Mouse (Mus musculus) spleen, postnatal 36 days (tissue): ENCODE results near the gene Sorbs2.

Experiments used
- DNase-seq, 2 experiments: peaks; one replicate each; pipeline ENCODE4 v3.0.0; 2022; ENCODE audit warnings: low spot score in 2 of 2, mixed read lengths in 1 of 2

Gene Sorbs2

GRCm38 (mm10) chr8:45507634-45508321 is at the start of gene Sorbs2:
TSS of gene Sorbs2 (plus strand) at chr8:45507788.
- no peak for DNase-seq

- DNase-seq = no peak
These were observed 49.7 kb upstream of the Sorbs2 start for GRCm38 (mm10) chr8:45457874-45458273.

DNA sequence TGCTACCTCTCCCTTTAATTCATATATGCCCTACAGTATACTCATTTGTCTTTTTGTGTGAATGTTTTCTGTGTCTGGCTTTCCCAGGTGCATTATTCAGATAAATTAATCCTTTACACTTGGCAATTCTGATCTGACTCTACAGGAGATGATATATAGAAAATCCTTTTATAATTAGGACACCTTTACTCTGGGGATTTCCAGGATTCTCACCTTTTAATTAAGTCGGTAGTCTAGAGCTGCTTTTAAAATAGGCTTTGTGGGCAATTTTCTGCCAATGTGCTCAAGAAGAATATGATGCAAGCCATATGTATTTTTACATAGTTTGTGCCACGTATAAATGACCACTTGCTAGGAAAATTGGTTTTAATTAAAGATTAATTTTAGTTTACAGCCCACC is 38.6 kb upstream of the Sorbs2 start:
- DNase-seq = no peak

DNA sequence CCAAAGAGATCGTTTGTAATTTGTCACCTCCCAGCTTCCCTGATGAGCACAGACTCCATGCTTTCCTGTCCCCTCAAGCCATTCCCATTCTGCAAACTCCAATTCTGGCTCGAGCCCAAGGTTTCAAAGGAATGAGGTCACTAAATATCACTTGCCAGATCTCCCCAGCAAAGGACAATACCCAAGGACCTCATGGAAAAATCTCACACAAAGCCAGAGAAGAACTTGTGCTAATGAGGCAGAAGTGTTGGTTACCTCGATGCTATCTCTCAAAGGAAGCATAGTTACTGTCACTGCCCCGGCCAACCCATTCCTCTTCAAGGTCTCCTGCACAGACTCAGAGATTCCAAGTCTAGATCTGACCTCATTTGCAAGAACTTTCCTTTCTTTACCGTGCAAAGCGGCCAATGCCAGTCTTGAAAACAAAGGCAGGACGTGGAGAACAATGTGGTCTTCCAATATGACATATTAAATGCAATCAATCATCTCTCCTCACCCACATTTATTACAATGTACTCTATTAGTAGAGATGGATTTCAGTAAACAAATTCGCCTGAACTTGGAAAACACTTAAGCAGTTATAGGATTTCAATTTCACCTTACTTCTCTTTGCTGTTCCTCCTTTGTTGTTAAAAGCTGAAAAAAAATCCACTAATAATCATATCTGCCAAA is 37.9 kb upstream of the Sorbs2 start:
- DNase-seq = no peak

DNA sequence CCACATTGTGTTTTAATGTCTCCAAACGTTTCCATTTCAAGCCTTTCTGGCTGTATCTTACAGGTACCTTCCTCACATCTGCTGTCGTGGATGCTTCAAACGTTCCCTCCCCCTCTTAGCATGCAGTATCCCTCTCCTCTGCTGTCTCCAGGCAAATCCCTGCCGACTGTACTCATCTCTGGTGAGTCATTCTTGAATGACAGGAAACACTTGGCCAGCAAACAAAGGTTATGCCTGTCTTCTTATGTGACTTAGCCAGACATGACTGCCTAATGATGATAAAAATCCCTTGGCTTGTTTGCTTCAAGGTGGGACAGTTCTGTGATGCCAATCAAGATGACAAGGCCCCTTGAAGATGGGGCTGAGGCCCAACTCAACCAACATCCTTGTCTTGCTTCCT is 26.7 kb upstream of the Sorbs2 start:
- DNase-seq = no peak

DNA sequence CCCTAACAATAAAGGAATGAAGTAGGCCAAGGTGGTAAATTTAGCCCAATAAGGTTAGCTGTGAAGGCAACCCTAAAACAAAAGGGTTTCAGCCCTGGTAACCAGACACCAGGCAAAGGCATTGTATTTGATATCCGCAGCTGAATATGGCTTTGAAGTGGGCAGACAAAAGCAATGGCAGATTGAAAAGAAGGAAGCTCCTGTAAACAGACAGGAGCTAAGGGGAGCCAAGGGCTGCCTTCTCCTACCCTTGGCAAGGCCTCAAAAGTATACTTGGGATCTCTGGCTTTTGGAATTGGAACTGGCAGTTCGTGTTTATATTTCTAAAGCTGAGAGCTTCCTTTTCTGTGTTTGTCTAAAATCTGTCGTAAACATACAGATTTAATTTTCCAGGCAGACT is 21.3 kb upstream of the Sorbs2 start:
- DNase-seq = no peak

- no peak for DNase-seq
These were observed 3.6 kb upstream of the Sorbs2 start for GRCm38 (mm10) chr8:45503971-45504370.

DNA sequence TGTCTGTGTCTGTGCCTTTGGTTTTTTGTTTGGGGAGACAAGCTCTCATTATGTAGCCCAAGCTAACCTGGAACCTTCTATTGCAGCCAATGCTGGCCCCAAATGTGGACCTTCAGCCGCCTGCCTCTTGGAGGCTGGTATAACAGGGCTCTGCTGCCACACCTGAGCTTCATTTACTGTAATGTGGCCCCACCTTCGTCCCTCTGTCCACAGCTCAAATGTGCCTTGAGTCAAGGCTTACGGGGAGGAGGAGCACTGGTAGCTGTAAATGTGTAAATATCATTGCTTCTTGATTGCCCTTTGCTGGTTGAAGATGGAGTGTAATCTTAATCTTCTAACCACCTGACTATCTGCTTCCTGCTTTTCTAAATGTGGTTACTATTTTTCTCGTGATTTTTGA is 1.2 kb upstream of the Sorbs2 start:
- DNase-seq = no peak

DNA sequence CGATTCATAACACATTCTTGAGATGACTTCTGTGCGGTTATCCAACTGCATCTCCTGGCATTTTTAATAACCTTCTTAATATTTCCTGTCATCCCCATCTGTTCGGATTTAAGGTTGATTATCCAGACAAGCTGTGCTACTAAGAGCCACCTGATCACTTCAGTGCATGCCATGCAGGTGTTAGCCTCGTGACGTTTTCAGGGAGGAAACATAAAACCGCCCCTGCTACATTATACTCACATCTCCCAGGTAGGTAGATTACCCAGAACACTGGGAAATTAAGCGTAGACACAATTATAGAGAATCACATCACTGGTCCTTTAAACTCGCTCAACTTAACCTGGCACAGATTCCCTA is 333 bp upstream of the Sorbs2 start:
- DNase-seq = no peak

DNA sequence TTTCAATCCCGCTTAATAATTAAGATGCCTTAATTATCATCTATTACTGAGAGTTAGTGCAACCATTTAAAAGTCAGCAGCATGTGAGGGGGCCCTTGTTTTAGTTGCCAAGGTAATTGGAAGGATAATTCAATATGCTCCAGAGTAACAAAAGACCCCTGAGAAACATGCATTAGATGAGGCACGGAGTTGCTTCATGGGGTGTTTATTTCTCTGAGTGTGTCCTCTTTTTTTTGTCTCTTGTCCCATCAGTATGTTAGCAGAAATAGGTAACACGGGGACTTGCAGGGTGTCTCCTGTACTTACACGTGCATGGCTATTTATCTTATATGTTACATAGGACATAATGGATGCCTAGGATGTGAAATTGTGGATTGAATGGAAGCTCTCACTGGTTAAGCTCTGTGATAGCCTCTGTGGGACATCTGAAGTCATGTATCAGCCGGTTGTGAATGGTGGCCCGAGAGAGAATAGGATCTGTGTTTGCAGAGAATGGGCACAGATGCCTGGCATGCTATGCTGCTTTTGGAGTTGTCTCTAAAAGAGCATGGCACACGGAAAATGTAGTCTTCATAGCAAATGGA is 1.0 kb downstream of the Sorbs2 start:
- no peak for DNase-seq

DNA sequence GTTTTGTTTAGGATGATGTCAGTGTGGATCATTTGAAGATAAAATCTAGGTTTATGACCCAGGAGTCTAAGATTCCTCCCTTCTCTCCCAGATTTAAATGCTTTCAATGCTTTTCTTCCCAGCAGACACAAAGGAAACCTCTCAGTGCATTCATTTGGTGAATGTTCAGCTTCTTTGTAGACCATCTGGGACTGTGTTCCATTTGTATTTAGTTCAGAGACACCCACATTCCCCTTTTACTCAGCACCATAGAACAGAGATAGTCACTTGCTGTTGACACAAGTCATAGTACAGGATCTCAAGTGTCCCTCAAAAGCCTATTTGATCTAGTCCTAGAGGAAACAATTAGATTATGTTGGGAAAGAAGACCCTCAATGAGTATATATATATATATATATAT is 4.8 kb downstream of the Sorbs2 start:
- no peak for DNase-seq

GRCm38 (mm10) chr8:45521595-45521994 is 14.0 kb downstream of the Sorbs2 start:
- no peak for DNase-seq

GRCm38 (mm10) chr8:45527708-45528107 is 20.1 kb downstream of the Sorbs2 start:
- no peak for DNase-seq

GRCm38 (mm10) chr8:45528890-45529289 is 21.3 kb downstream of the Sorbs2 start:
- DNase-seq = no peak

DNA sequence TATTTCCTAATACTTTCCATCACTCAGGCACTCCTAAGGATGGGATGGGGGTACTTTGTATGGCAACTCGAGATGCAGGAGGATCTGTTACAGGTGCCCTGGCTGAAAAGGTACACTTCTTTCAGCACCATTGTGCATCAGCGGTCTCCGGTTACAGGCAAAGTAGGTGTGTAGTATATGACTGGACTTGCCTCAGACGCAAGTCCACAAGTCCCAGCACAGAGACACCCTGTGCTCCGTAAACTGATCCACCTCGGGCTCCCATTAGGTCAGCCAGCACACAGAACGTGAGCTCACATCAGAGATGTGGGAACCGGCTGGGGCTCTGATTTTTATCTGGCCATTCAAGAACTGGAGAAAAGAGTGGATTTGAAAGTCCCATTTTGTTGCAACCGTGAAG is 29.0 kb downstream of the Sorbs2 start:
- no peak for DNase-seq

GRCm38 (mm10) chr8:45540513-45540912 is 32.9 kb downstream of the Sorbs2 start:
- DNase-seq = no peak

GRCm38 (mm10) chr8:45552175-45552574 is 44.6 kb downstream of the Sorbs2 start:
- no peak for DNase-seq

DNA sequence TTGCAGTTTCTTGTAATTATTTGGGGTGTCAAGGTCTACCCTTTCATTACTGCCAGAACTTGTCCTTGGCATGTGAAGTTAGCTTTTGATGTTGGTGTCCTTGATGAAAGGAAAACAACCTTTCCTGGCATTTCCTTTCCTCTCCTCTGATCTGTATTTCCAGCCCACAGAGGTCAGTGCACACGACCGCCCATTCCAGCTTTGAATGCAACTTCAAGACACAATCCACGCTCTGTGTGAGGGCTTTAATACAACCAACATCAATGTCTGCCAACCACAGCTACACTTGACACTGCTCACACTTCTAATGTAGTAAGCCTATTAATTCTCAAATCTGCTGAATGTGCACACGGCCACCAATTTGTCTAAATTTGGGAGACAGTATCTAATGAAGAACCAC is 47.0 kb downstream of the Sorbs2 start:
- no peak for DNase-seq

- DNase-seq = no peak
These were observed 50.3 kb downstream of the Sorbs2 start for GRCm38 (mm10) chr8:45557936-45558335.

- no peak for DNase-seq
These were observed 50.8 kb downstream of the Sorbs2 start for GRCm38 (mm10) chr8:45558426-45558825.

DNA sequence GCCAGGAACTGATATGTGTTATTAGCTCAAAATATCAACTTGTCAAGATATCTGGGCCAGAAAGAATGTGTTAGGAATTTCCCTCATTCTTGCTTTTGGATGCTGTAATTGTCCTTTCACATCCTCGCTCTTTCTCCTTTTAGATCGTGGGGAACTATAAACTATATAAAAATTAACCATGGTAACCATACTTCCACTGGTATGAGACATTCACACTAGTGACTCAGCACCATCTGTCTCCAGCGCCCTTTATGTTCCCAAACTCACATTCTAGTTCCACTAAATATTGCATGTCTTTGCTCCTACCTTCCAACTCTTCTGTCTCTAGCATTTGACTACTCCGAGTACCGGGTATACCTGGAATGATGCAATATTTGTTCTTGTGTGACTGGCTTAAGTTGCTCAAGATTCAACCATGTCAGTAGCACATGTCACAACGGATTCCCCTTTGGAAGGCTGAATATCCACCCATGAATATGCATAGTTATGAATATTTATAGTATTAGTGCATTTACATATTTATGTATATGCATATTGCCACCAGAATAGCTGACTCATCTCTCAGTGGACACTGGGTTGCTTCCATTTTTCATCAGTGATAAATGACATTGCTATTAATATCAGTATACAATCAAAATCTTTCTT is 51.7 kb downstream of the Sorbs2 start:
- no peak for DNase-seq

GRCm38 (mm10) chr8:45565189-45565588 is 57.6 kb downstream of the Sorbs2 start:
- no peak for DNase-seq

- DNase-seq = no peak
These were observed 62.5 kb downstream of the Sorbs2 start for GRCm38 (mm10) chr8:45570117-45570516.
